Mouse (Mus musculus) natural killer cell, adult 2 months (primary cell): Measurements from ENCODE around the gene Wbp2nl.

Experiments used
- DNase-seq, 2 experiments: peaks; one replicate each; pipeline ENCODE4 v3.0.0; 2022; ENCODE audit warnings: low spot score in 2 of 2

Gene Wbp2nl

GRCm38 (mm10) chr15:82317839-82318238 is 19.1 kb downstream of the Wbp2nl start:
- DNase-seq, result no peak

- DNase-seq, result no peak
These were observed 20.9 kb downstream of the Wbp2nl start for GRCm38 (mm10) chr15:82319613-82320012.

GRCm38 (mm10) chr15:82322195-82322594 is 23.4 kb downstream of the Wbp2nl start:
- no peak for DNase-seq

GRCm38 (mm10) chr15:82325382-82325781 is 26.6 kb downstream of the Wbp2nl start:
- no peak for DNase-seq

DNA sequence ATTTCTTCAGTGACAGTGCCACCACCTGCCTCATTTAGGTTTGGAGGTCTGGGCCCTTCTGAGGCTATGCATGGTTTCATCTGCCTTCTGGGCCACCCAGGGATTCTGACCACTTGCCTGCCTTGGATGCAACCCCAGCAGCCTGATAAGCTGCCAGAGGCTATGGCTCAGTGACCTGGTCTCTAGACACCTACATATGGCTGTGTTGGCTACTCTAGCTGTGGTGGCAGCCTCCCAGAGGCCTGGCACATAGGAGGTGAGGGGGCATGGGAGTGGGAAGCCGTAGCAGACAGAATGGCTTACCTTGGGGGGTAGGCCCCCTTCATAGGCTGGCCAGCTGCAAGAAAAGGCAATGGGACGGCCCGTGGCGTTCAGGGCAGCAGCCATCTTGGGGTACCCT is 36.4 kb downstream of the Wbp2nl start:
- no peak for DNase-seq

- DNase-seq, result no peak
These were observed 37.9 kb downstream of the Wbp2nl start for GRCm38 (mm10) chr15:82336629-82337028.

DNA sequence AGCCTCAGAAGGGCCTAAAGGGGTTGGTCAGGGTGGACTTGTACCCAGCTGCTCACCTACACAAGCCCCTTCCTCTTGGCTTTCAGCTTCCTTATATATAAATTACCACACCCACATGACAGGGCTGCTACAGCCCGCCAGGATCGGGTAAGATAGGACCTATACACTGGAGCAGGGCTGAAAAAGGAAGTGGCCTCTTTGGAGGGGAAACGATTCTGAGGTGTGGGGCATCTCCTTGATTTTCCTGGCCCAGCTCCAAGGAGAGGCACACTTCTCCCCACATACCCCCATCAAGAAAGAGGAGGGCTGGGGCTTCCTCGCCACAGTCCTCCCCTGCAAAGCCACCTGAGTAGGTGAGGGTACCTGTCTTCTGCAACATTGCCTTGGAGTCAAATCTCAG is 39.1 kb downstream of the Wbp2nl start:
- no peak for DNase-seq

DNA sequence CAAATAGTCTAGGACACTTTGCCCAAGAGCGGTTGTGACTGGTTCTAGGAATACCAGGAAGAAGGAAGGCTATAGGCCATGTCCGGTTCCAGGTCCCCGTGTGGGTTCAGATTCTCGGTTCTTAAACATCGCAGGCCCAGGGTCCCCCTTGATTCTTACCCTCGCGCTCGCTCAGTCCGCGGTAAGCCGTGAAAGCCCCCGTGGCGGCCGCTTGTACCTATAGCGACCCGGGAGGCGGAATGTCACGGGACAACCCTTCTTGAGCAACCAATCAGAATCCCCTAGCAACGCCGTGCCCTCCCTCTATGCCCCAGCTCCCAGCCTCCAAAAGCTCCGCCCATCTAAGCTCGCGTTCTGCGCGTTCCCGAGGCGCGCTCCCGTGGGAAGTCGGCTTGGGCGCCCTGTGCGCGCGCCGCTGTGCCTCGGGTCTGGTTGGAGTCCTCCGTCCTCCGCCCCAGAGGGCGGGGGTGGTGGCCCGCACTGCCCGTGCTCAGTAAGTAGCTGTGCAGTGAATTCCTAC is 39.9 kb downstream of the Wbp2nl start, which contains the start of the genes Naga, Pheta2 and Smdt1:
TSS of gene Naga (minus strand) at position 333 of the 520 bp plus-strand sequence.
TSS of gene Pheta2 (plus strand) at position 350 of the 520 bp plus-strand sequence.
TSS of gene Smdt1 (plus strand) at position 367 of the 520 bp plus-strand sequence.
- peak; percentile 91 to 93 for DNase-seq

DNA sequence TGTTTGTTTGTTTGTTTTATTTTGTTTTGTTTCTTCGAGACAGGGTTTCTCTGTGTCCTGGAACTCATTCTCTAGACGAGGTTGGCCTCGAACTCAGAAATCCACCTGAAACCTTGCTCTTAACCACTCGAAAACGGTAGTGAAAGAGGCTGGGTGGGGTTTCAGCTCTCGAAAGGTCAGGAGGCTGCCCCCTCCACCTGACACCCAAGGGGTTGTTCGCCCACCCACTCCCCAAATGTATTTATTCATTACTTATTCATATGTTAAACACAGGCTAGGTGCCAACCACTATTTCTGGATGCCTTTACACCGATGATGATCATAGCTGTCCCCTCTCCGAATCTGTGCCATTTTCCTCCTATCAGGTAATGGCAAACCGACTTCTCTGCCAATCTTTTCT is 40.4 kb downstream of the Wbp2nl start:
- DNase-seq, result no peak

- no peak for DNase-seq
These were observed 41.0 kb downstream of the Wbp2nl start for GRCm38 (mm10) chr15:82339634-82340254.

- DNase-seq, result no peak
These were observed 41.8 kb downstream of the Wbp2nl start for GRCm38 (mm10) chr15:82340414-82341035.

GRCm38 (mm10) chr15:82341036-82341501 is 42.3 kb downstream of the Wbp2nl start:
- DNase-seq, result peak; percentile 65 to 73

GRCm38 (mm10) chr15:82341675-82342542 is 43.2 kb downstream of the Wbp2nl start:
- DNase-seq, result peak; percentile 55 to 75

DNA sequence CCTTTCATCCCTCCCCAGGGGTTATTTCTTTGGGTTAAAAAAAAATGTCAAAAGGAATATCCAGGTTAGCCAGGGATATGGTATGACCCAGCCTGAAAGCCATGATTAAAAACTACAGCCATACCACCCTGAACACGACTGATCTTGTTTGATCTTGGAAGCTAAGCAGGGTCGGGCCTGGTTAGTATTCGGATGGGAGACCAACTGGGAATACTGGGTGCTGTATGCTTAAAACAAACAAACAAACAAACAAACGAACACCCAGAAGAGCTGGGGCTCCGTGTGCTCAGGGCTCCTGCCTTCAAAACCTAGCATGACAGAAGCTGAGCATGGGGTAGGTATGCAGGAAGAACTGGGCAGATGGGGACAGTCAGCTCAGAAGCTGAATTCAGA is 43.8 kb downstream of the Wbp2nl start:
- no peak for DNase-seq

- no peak for DNase-seq
These were observed 44.9 kb downstream of the Wbp2nl start for GRCm38 (mm10) chr15:82343368-82344287.

- no peak for DNase-seq
These were observed 46.2 kb downstream of the Wbp2nl start for GRCm38 (mm10) chr15:82344971-82345370.

DNA sequence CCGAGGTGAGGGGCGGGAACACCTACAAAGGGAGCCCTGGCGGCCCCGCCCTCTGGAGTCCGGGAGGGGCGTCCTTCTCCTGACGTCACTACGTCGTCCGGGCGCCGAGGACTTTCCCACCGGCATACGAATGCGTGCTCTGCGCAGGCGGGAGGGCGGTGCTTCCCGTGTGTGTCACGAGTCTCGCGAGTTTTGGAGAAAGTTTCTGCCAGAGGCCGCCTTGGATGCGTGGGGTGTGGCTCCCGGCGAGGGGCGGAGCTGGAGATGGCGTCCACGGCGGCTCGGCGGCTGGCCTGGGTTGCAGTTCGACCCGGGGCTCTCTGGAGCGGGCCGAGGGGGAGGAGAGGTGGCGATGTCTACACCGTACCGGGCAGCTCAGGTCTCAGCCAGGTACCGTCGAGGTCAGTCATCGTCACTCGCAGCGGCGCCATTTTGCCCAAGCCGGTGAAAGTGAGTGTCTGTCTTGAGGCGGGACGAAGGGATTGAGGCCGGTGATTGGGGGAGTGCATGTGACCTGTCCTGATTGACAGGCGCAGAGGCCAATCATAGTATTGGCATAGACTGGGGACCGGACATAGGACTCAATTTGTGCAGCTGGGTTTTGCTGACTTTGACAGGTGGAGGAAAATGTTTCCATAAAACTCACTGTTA is 47.2 kb downstream of the Wbp2nl start:
- peak; percentile 98 for DNase-seq

GRCm38 (mm10) chr15:82346580-82347302 is 48.0 kb downstream of the Wbp2nl start:
- no peak for DNase-seq

DNA sequence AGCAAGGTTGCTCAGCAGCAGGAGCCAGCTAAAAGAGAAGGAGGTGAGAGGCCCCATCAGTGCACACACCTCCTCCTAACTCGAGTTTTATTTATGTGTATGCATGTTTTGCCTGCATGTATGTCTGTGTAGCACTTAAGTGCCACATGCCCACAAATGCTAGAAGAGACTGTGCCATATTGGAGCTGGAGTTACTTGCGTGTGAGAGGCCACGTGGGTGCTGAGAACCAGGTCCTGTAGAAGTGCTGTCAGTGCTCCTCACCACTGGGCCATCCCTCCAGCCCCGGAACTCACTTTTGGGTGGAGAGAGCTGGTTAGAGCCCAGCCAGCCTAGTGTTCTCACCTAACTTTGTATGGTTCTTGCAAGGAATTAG is 48.5 kb downstream of the Wbp2nl start:
- no peak for DNase-seq

GRCm38 (mm10) chr15:82347852-82348251 is 49.1 kb downstream of the Wbp2nl start:
- no peak for DNase-seq
